Mouse (Mus musculus) ES-E14 (cell line): Measurements from ENCODE around the gene Ocel1.

Experiments
- HCFC1 ChIP-seq: IDR thresholded peaks from 2 replicates; pipeline ENCODE4 v1.6.1; 2012; ENCODE audit warnings: low read length, inconsistent platforms, borderline replicate concordance; ENCODE audit not compliant: insufficient read depth
- MAFK ChIP-seq: IDR thresholded peaks from 2 replicates; pipeline ENCODE4 v1.6.1; 2014; ENCODE audit warnings: mild to moderate bottlenecking, low read depth, low read length, inconsistent platforms; ENCODE audit not compliant: insufficient read depth
- ZC3H11A ChIP-seq: IDR thresholded peaks from 2 replicates; pipeline ENCODE4 v1.6.1; 2012; ENCODE audit warnings: low read depth, mild to moderate bottlenecking, inconsistent platforms, low read length, borderline replicate concordance

DNA sequence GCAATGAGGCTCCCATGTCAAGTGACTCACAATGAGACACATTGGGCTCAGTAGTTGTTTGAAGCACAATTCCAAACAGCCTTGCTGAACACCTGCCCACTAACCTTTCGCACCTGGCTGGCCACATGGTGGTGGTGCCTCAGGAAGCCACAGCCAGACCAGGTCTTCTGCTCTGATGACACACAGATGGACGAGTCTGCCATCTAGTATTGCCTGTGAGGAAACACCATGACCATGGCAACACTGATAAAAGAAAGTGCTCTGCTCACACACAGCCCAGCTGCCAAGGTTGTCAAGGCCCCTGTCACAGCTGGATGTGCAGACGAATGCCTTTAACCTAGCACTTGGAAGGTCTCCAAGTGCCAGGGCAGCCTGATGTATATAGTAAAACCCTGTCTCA lies 20.0 kb upstream of the Ocel1 start:
- TF ChIP-seq MAFK (no peak), ZC3H11A (no peak), HCFC1 (no peak)
